Mouse (Mus musculus) yolk sac, embryonic 10.5 days (tissue): ENCODE data around the gene Zkscan3.
"Not testable (repeated sequence)": the region's sequence is repeated elsewhere in the genome, so short reads cannot be mapped to it uniquely, and the experiment has no call there.

Source experiments
- DNase-seq: peaks from one replicate; pipeline ENCODE4 v3.0.0-alpha.2; 2017; ENCODE audit warnings: low spot score

Zkscan3 gene

GRCm38 (mm10) chr13:21396048-21396447 lies 6.5 kb downstream of the Zkscan3 start:
- not testable (repeated sequence) for DNase-seq

GRCm38 (mm10) chr13:21395623-21396022 lies 6.9 kb downstream of the Zkscan3 start:
- DNase-seq: no peak

GRCm38 (mm10) chr13:21395211-21395610 lies 7.3 kb downstream of the Zkscan3 start:
- DNase-seq: no peak

- DNase-seq: no peak
Observed at GRCm38 (mm10) chr13:21377773-21378172, 24.8 kb downstream of the Zkscan3 start.

DNA sequence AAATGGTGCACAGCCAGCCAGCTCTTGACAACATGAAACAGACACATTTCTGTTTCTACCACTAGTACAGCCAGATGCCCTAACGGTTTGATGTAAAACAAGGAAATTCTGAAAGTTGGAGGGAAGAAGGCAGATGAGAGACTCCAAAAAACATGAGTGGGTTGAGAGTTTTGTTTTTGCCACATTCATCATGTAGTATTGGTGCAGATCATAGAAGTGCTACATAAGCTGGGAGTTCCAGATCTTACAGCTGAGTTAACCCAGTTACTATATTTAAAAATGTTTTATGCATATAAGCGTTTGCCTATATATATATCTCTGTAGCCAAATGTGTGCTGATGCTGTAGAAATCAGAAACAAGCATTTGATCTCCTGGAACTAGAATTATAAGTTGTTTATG lies 29.9 kb downstream of the Zkscan3 start:
- no peak for DNase-seq

DNA sequence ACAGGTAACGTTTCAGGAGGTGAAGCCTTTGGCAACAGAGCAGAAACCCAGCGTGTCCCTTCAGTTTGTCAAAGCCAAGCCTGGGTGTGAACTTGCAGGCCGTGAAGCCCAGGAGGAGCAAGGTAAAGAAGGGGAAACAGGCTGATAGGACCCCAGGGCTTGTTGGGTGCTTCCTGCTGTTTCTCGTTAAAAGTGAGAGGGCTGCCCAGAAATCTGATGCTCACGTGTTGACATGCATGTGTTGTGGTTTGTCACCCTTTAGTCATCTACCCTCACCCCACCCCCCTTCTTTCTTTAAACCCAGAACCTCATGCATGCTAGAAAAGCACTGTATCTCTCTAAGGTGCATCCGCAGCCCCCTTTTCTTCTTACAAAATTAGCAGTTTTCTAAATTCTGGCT lies 35.9 kb downstream of the Zkscan3 start:
- DNase-seq: no peak

DNA sequence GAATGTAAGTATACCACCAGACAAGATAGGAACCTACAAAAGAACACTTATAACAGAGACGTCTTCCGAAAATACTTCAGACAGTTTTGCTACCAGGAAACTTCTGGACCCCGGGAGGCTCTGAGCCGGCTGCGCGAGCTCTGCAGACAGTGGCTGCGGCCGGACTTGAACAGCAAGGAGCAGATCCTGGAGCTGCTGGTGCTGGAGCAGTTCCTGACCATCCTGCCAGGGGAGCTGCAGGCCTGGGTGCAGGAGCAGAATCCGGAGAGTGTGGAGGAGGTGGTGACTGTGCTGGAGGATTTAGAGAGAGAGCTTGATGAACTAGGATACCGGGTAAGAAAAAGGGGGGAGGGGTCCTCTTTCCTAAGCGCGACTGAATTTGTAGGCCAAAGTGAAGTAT lies 38.8 kb downstream of the Zkscan3 start:
- no peak for DNase-seq

GRCm38 (mm10) chr13:21362621-21363248 lies 39.8 kb downstream of the Zkscan3 start, which contains the start of gene Zscan12:
Zscan12 (plus strand) TSS chr13:21362820.
- DNase-seq: peak; percentile 91

DNA sequence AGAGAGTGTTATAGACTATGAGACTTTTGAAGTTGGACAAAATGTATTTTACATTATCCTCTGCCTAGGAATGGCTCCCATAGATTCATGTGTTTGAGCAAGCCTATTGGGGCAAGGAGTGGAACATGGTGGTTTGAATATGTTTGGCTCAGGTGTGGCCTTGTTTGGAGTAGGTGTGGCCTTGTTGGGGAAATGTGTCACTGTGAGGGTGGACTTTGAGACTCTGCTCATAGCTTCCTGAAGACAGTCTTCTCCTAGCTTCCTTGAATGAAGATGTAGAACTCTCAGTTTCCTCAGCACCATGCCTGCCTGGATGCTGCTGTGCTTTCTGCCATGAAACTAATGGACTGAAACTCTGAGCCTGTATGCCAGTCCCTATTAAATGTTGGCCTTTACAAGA lies 52.0 kb downstream of the Zkscan3 start:
- no peak for DNase-seq

DNA sequence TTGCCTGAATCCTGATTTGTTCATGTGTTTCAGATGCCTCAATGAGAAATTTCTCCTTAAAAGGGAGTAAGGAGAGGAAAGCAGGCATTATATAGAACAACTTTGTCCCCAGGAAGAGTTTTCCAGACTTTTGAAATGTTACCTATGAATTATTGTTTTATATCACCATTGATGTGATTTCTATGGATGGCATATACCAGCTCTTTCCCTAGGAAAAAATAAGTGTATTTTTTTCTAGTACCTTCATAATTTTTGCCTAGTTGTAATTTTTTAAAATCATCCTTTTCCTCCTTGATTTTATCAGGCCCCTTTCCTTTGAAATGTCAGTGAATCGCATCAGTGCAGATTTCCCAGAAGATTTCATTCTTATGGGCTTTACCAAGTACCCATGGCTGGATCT lies 55.9 kb downstream of the Zkscan3 start, which contains the start of gene Olfr1367:
Gene Olfr1367, plus strand, starts transcription at position 301 of the 400 bp plus-strand sequence.
- DNase-seq: no peak
